Mouse (Mus musculus): ENCODE results near the gene Tmem236. TPM values are rescaled to one million over a fixed set of nuclear protein-coding genes. Genes with fewer than 3 reads are reported as not detected.

The Tmem236 gene
- polyA plus RNA-seq, 1 experiment from 2014 or later: 0.09 TPM

GRCm38 (mm10) chr2:14159047-14159446 is 15.3 kb upstream of the Tmem236 start:
- H3K9me3 ChIP-seq (replicated peaks): no peaks in the 10 kb centered on the region
- 64% methylated on average over 3 of the region's 3 CpGs for WGBS
- 0 out of 2 replicates have a peak, but pooled peaks have one; percentile 22 for ATAC-seq (ENCODE audit: low FRiP score)

DNA sequence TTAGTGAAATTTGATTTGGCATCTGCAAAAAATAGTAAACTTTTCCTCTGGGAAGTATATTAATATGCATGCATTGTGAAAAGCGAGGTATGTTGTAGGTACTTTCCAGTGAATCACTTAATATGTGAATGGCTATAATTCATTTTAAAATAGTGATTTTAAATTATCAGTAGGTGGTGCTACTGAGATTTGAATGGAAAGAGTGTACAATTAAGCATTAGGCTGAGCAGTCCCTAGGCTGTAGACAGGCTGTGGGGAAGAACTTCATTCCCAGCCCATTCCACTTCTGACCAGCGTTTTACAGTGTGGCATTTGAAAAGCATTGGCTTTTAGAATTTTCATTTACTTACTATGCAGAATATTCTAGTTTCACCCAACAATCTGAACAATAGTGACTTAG is 14.6 kb upstream of the Tmem236 start:
- 0 out of 2 replicates have a peak, but pooled peaks have one; percentile 56 for ATAC-seq (ENCODE audit: low FRiP score)
- Histone ChIP-seq H3K4me1 (peaks cover 12% of the 10 kb centered on the region), H3K36me3 (0 out of 2 replicates have a peak, but pooled peaks cover 5% of the 10 kb centered on the region), H3K27ac (replicated peaks) (no peak overlapping the region), H3K9ac (replicated peaks) (no peak overlapping the region), H3K4me2 (no peak overlapping the region), H3K9me3 (replicated peaks) (no peaks in the 10 kb centered on the region), H3K27me3 (replicated peaks) (no peaks in the 10 kb centered on the region), H3K4me3 (replicated peaks) (no peak overlapping the region)
- WGBS: 74% methylated on average over 2 of the region's 2 CpGs

More at GRCm38 (mm10) chr2:14159047-14159446, 15.3 kb upstream of the Tmem236 start:
- no peak overlapping the region for H3K27ac ChIP-seq (replicated peaks)
- no peak overlapping the region for H3K4me2 ChIP-seq
- no peaks in the 10 kb centered on the region for H3K27me3 ChIP-seq (replicated peaks)
- no peak overlapping the region for H3K9ac ChIP-seq (replicated peaks)
- H3K36me3 ChIP-seq: 0 out of 2 replicates have a peak, but pooled peaks cover 5% of the 10 kb centered on the region
- no peak overlapping the region for H3K4me3 ChIP-seq (replicated peaks)
- H3K4me1 ChIP-seq: peaks cover 12% of the 10 kb centered on the region

DNA sequence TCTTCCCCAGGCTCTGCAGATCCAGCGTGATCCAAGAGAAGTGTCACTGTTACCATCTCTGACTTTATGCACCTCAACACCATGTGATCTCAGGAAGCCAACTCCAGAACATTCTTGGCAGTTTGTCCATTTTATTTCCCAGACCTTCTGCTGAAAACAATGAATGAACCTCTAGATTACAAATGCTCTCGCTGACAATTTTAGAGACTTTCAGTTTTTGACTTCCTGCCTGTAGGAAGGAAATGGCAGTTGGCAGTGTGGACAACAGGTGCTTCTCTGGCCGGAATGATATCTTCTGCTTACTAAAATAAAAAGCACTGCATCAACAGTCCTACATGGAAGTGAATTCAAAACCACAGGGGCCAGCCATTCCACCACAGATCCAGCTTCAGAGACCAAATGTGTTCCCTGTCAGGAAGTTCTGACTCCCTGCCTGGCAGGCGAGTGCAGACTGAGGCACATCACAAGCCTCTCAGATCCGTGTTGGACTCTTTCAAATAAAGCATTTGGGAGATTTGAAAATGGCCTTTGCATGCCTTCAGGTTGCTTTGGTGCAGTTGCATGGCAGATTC is 9.8 kb upstream of the Tmem236 start:
- Histone ChIP-seq H3K9ac (replicated peaks) (no peak overlapping the region), H3K4me3 (replicated peaks) (no peak overlapping the region), H3K27ac (replicated peaks) (no peak overlapping the region), H3K36me3 (no peaks in the 10 kb centered on the region), H3K9me3 (replicated peaks) (no peaks in the 10 kb centered on the region), H3K27me3 (replicated peaks) (no peaks in the 10 kb centered on the region), H3K4me2 (no peak overlapping the region), H3K4me1 (peaks cover under 1% of the 10 kb centered on the region; the same call in 1 of the 2 replicates)
- ATAC-seq (ENCODE audit: low FRiP score): no peak
- WGBS: 77% methylated on average over 5 of the region's 5 CpGs

GRCm38 (mm10) chr2:14165066-14165465 is 9.3 kb upstream of the Tmem236 start:
- ATAC-seq (ENCODE audit: low FRiP score): no peak
- WGBS: 79% methylated on average over 2 of the region's 2 CpGs
- no peaks in the 10 kb centered on the region for H3K27me3 ChIP-seq (replicated peaks)

DNA sequence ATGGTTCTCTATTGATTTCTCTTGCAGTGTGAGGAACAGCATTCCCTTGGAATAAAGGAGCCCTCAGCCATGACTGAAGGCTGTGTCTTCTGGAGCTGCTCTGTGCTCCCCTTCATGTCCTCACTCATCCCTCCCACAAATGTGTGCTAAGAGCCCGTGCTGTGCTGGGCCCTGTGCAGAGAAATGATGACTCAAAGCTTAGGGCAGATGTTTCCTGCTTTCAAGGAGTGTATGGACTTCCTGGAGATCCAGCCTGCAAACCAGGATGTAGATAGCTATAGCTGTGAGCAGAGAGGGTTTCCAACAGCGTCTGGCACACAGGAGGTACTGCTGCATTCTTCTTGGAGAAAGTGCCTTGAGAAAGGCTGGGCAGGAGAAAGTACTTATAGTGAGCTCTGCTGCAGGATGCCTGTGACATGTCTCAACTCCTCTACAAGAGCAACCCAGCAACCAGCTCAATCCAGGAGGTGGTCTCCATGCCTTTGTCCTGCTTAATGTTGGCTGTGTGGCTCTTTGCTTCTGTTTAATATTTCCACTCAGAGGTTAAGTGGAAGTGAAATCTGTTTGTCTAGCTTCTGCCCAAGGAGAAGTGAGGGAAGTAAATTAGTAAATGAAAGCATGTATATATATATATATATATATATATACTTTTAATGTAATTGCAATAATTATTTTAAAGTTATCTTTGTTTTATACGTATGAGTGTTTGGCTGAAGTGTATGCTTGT is 8.5 kb upstream of the Tmem236 start:
- WGBS: 80% methylated on average over 3 of the region's 3 CpGs
- no peak overlapping the region for H3K4me3 ChIP-seq (replicated peaks)
- ATAC-seq (ENCODE audit: low FRiP score): no peak
- no peaks in the 10 kb centered on the region for H3K9me3 ChIP-seq (replicated peaks)
- H3K27me3 ChIP-seq (replicated peaks): no peaks in the 10 kb centered on the region
- H3K27ac ChIP-seq (replicated peaks): no peak overlapping the region
- no peak overlapping the region for H3K9ac ChIP-seq (replicated peaks)
- H3K4me1 ChIP-seq: no peaks in the 10 kb centered on the region
- no peaks in the 10 kb centered on the region for H3K36me3 ChIP-seq
- no peak overlapping the region for H3K4me2 ChIP-seq

More at GRCm38 (mm10) chr2:14165066-14165465, 9.3 kb upstream of the Tmem236 start:
- Histone ChIP-seq H3K4me1 (no peaks in the 10 kb centered on the region), H3K9me3 (replicated peaks) (no peaks in the 10 kb centered on the region), H3K27ac (replicated peaks) (no peak overlapping the region), H3K36me3 (no peaks in the 10 kb centered on the region), H3K4me3 (replicated peaks) (no peak overlapping the region), H3K4me2 (no peak overlapping the region), H3K9ac (replicated peaks) (no peak overlapping the region)

DNA sequence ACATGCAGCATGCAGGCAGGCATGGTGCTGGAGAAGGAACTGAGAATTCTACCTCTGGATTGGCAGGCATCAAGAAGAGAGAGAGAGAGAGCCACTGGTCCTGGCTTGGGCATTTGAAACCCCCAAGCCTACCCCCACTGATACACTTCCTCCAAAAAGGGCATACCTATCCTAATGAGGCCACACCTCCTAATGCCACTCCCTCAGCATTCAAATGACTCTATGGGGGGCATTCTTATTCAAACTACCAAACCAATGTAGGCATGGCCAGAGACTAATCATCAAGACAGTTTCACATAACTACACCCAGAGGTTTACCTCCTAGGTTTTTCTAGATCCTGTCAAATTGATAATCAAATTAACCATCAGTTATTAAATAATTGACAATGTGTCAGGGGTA is 6.6 kb upstream of the Tmem236 start:
- no peaks in the 10 kb centered on the region for H3K36me3 ChIP-seq
- no peaks in the 10 kb centered on the region for H3K4me1 ChIP-seq
- no peak for ATAC-seq (ENCODE audit: low FRiP score)
- no peaks in the 10 kb centered on the region for H3K9me3 ChIP-seq (replicated peaks)
- H3K4me2 ChIP-seq: no peak overlapping the region
- no peak overlapping the region for H3K27ac ChIP-seq (replicated peaks)
- H3K4me3 ChIP-seq (replicated peaks): no peak overlapping the region
- H3K9ac ChIP-seq (replicated peaks): no peak overlapping the region
- no peaks in the 10 kb centered on the region for H3K27me3 ChIP-seq (replicated peaks)

- H3K9ac ChIP-seq (replicated peaks): no peak overlapping the region
These were observed 2.3 kb downstream of the Tmem236 start for GRCm38 (mm10) chr2:14176460-14177193.

DNA sequence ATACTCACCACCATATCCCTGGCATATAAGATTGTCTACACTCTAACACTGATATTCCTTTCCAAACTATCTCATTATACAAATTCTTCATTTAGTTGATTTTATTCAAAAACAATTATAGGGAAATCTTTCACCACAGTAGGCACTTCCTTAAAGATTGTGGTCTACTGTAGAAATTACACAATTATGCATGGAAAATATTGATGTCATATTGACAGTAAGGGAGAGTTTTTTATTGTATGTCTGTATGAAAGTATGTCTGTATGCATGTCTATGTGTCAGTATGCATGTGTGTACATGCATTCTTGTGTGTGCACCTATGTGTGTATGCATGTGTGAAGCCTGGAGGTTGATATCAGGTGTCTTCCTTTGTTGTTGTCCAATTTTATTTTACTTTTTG is 10.1 kb downstream of the Tmem236 start:
- Histone ChIP-seq H3K36me3 (no peaks in the 10 kb centered on the region), H3K9me3 (replicated peaks) (no peaks in the 10 kb centered on the region), H3K4me1 (no peaks in the 10 kb centered on the region), H3K9ac (replicated peaks) (no peak overlapping the region), H3K4me3 (replicated peaks) (no peak overlapping the region), H3K4me2 (no peak overlapping the region), H3K27ac (replicated peaks) (no peak overlapping the region), H3K27me3 (replicated peaks) (no peaks in the 10 kb centered on the region)
- no peak for ATAC-seq (ENCODE audit: low FRiP score)

More at GRCm38 (mm10) chr2:14176460-14177193, 2.3 kb downstream of the Tmem236 start:
- no peak overlapping the region for H3K4me2 ChIP-seq
- no peak for ATAC-seq (ENCODE audit: low FRiP score)
- H3K36me3 ChIP-seq: no peaks in the 10 kb centered on the region
- H3K4me1 ChIP-seq: no peaks in the 10 kb centered on the region
- no peaks in the 10 kb centered on the region for H3K27me3 ChIP-seq (replicated peaks)
- 84% methylated on average over 2 of the region's 2 CpGs for WGBS
- H3K27ac ChIP-seq (replicated peaks): no peak overlapping the region
- no peaks in the 10 kb centered on the region for H3K9me3 ChIP-seq (replicated peaks)
- no peak overlapping the region for H3K4me3 ChIP-seq (replicated peaks)

DNA sequence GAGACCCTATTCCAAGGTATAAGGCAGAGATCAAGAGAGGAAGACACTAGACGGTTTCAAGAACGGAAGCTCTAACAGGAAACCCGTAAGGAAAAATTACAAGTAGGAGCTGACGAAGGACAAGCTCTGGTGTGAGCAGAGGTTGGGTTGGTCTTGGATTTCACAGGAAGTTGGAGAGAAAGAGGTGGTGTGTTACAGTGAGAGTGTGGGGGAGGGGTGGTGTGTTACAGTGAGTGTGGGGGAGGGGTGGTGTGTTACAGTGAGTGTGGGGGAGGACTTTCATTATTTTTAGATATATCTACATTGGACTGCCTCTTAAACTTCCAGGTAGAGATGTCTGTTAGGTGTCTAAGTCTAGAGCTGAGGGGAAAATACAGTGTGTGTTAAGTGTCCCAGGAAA is 16.4 kb downstream of the Tmem236 start:
- Histone ChIP-seq H3K9me3 (replicated peaks) (no peaks in the 10 kb centered on the region), H3K4me2 (no peak overlapping the region), H3K27me3 (replicated peaks) (no peaks in the 10 kb centered on the region), H3K36me3 (no peaks in the 10 kb centered on the region), H3K27ac (replicated peaks) (no peak overlapping the region), H3K4me3 (replicated peaks) (no peak overlapping the region), H3K9ac (replicated peaks) (no peak overlapping the region), H3K4me1 (no peaks in the 10 kb centered on the region)
- no peak for ATAC-seq (ENCODE audit: low FRiP score)
- 81% methylated on average over 4 of the region's 4 CpGs for WGBS

DNA sequence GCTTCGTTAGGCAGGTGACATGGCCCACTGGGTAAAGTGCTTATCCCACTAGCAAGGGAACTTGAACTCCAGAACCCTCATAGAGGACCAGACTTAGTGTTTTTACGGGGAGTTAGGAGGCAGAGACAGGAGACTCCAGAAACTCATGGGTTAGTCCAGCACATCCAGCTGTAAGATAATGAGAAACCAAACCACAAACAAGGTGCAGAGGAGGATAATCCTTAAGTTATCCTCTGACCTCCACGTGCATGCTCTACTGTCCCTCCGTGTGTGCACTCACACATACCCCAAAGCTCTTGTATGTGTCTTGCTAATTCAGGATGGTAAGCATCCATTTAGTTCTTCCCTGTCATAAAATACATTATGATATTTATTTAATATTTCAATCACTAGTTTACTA is 17.3 kb downstream of the Tmem236 start:
- H3K27ac ChIP-seq (replicated peaks): no peak overlapping the region
- no peaks in the 10 kb centered on the region for H3K36me3 ChIP-seq
- no peaks in the 10 kb centered on the region for H3K4me1 ChIP-seq
- ATAC-seq (ENCODE audit: low FRiP score): no peak
- 88% methylated on average over 4 of the region's 4 CpGs for WGBS
- no peak overlapping the region for H3K4me2 ChIP-seq
- no peaks in the 10 kb centered on the region for H3K9me3 ChIP-seq (replicated peaks)
- H3K4me3 ChIP-seq (replicated peaks): no peak overlapping the region
- H3K27me3 ChIP-seq (replicated peaks): no peaks in the 10 kb centered on the region
- no peak overlapping the region for H3K9ac ChIP-seq (replicated peaks)

- Histone ChIP-seq H3K27me3 (replicated peaks) (no peaks in the 10 kb centered on the region), H3K9me3 (replicated peaks) (no peaks in the 10 kb centered on the region), H3K4me3 (replicated peaks) (no peak overlapping the region), H3K9ac (replicated peaks) (no peak overlapping the region), H3K36me3 (no peaks in the 10 kb centered on the region), H3K4me1 (no peaks in the 10 kb centered on the region), H3K4me2 (no peak overlapping the region), H3K27ac (replicated peaks) (no peak overlapping the region)
- 83% methylated on average over 6 of the region's 6 CpGs for whole genome bisulfite sequencing
- no peak for ATAC-seq (ENCODE audit: low FRiP score)
These were observed 17.7 kb downstream of the Tmem236 start for GRCm38 (mm10) chr2:14192046-14192445.

Measured in neural tube, embryonic 15.5 days (tissue).